Mouse (Mus musculus) kidney, embryonic 14.5 days (tissue): ENCODE measurements at regions not wholly inside any gene's neighbourhood (a gene's known extent, or its start where the extent isn't known, plus 50 kb on each side); places are given as distances from the start of the nearest gene placed in this dataset.
A peak's percentile ranks its signal among the peaks of the same experiment; 100 is the strongest.

Source experiments
- ATAC-seq: fragments of 200-750 bp; cut with Nextera tagmentation; 2 replicates; pipeline ENCODE4 v1.8.0; 2017; ENCODE audit warnings: moderate number of reproducible peaks, mild to moderate bottlenecking, moderate TSS enrichment, moderate library complexity; ENCODE audit not compliant: low FRiP score, low TSS enrichment
- H3K27ac ChIP-seq: fragments of 300-500 bp; sonication (generic); 2 replicates; pipeline ENCODE4 v1.5.1; 2014; ENCODE audit warnings: low read depth, mild to moderate bottlenecking, low read length, moderate library complexity, mixed read lengths
- H3K27me3 ChIP-seq: fragments of 300-500 bp; sonication (generic); 2 replicates; pipeline ENCODE4 v1.6.1; 2014; ENCODE audit warnings: mild to moderate bottlenecking, low read length; ENCODE audit not compliant: control insufficient read depth, insufficient read depth
- H3K36me3 ChIP-seq: fragments of 300-500 bp; sonication (generic); 2 replicates; pipeline ENCODE4 v1.6.1; 2014; ENCODE audit warnings: low read length, mixed read lengths; ENCODE audit not compliant: control insufficient read depth, insufficient read depth
- H3K4me1 ChIP-seq: fragments of 300-500 bp; sonication (generic); 2 replicates; pipeline ENCODE4 v1.6.1; 2014; ENCODE audit warnings: low read length, mixed read lengths; ENCODE audit not compliant: control insufficient read depth, insufficient read depth
- H3K4me2 ChIP-seq: fragments of 300-500 bp; sonication (generic); replicated peaks from 2 replicates; pipeline ENCODE4 v1.6.1; 2014; ENCODE audit warnings: low read depth, mild to moderate bottlenecking, low read length
- H3K4me3 ChIP-seq: fragments of 300-500 bp; sonication (generic); 2 replicates; pipeline ENCODE4 v1.5.1; 2014; ENCODE audit warnings: mild to moderate bottlenecking, low read length
- H3K9ac ChIP-seq: fragments of 300-500 bp; sonication (generic); 2 replicates; pipeline ENCODE4 v1.6.1; 2014; ENCODE audit warnings: low read depth, mild to moderate bottlenecking, low read length, moderate library complexity
- H3K9me3 ChIP-seq: fragments of 300-500 bp; sonication (generic); 2 replicates; pipeline ENCODE4 v1.6.1; 2016; ENCODE audit warnings: low read length; ENCODE audit not compliant: control insufficient read depth
- WGBS: fragments of 180-500 bp; shearing (Covaris S2); extraction: QIAGEN DNeasy Blood & Tissue Kit; methylation state at CpG from one replicate; pipeline ENCODE4 v1.1.7; 2014; 5-methylcytosine and 5-hydroxymethylcytosine counted together

DNA sequence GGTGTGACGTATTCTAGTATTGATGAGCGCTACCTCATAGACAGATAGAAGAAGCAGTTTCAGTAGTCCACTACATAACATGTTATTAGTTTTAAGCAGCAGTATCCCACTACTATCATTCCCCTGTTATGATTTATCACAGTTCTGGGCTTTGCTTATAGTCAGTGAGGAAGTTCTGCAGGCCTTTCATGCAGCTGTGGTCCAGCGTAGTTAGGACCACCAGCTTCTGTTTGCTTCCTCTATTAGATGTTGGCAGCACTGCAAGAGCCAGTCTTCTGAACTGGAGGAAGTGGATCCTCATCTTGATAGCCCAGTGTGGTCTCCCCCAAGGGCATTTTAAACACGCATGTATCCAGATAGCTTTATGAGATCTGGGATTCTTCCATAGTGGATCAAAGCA, 147.4 kb upstream of the Trib2 start:
- no peak overlapping the region for H3K4me3 ChIP-seq
- H3K9me3 ChIP-seq, result no peaks in the 10 kb centered on the region
- H3K4me2 ChIP-seq, result no peak overlapping the region
- WGBS, result 86% methylated on average over 4 of the region's 4 CpGs
- H3K27ac ChIP-seq, result no peak overlapping the region
- H3K4me1 ChIP-seq, result no peaks in the 10 kb centered on the region
- no peak overlapping the region for H3K9ac ChIP-seq
- no peak for ATAC-seq
- H3K27me3 ChIP-seq, result no peaks in the 10 kb centered on the region
- H3K36me3 ChIP-seq, result no peaks in the 10 kb centered on the region

DNA sequence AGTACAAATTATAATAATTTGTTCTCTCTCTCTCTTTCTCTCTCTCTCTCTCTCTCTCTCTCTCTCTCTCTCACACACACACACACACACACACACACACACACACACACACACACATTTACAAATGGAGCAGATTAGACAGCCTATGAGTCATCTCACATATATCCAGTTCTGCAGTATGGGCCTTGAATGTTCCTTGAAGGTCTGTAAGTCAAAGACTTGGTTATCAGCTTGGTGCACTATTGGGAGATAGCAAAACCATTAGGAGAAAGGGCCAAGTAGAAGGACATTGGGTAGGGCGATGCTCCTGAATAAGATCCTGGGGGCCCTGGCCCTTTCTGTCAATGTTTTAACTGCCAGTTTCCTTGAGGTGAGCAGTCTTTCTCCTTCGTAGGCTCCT, 145.1 kb upstream of the Trib2 start:
- Histone ChIP-seq H3K9me3 (no peaks in the 10 kb centered on the region), H3K27me3 (no peaks in the 10 kb centered on the region), H3K4me3 (no peak overlapping the region), H3K4me2 (no peak overlapping the region), H3K27ac (no peak overlapping the region), H3K4me1 (no peaks in the 10 kb centered on the region), H3K9ac (no peak overlapping the region), H3K36me3 (no peaks in the 10 kb centered on the region)
- no peak for ATAC-seq
- 82% methylated on average over 2 of the region's 2 CpGs for WGBS

DNA sequence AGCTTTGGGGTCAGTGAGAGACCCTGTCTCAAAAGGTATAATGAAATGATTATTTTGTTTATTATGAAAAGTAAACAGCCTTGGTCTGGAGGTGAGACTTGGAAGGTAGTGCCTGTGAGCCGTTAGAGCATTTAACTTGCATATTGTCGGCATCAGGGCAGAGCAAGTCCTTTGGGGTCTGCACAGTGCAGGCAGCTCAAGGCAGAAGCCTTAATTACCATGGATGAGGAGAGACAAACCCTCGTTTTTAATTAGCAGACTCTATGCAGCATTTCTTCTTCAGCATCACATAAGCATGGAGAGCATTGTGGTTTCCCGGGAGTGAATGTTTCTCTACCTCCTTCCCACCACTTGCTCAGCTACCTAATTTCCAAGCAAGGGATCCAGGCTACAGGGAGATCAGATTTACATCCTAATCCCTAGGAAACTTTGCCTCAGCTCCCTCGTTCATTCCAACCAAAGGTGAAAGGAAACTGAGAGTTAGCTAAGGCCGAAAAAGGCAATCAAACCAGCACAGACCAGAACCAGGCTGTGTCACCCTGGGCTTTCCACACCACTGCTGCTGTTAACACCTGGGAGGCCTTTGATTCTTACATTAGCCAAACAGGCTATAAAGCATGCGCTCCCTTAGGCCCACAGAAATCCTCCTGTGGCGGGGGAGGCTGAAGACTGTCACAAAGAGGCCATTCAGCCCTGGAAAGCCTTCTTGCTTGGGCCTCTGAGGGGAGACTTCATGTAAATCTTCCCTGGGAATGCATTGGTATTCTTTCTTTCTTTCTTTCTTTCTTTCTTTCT, 120.9 kb upstream of the Trib2 start:
- peak; percentile 89 for ATAC-seq
- Histone ChIP-seq H3K4me1 (no peaks in the 10 kb centered on the region), H3K9ac (no peak overlapping the region), H3K4me3 (no peak overlapping the region), H3K9me3 (no peaks in the 10 kb centered on the region), H3K27me3 (no peaks in the 10 kb centered on the region), H3K4me2 (no peak overlapping the region), H3K27ac (no peak overlapping the region), H3K36me3 (no peaks in the 10 kb centered on the region)
- WGBS, result 24% methylated on average over 8 of the region's 8 CpGs

GRCm38 (mm10) chr12:15932067-15932466, 115.3 kb upstream of the Trib2 start:
- no peak for ATAC-seq
- Histone ChIP-seq H3K27me3 (no peaks in the 10 kb centered on the region), H3K9me3 (no peaks in the 10 kb centered on the region), H3K4me1 (no peaks in the 10 kb centered on the region), H3K36me3 (no peaks in the 10 kb centered on the region), H3K9ac (no peak overlapping the region), H3K4me3 (no peak overlapping the region), H3K27ac (no peak overlapping the region), H3K4me2 (no peak overlapping the region)
- 73% methylated on average over 4 of the region's 4 CpGs for WGBS

DNA sequence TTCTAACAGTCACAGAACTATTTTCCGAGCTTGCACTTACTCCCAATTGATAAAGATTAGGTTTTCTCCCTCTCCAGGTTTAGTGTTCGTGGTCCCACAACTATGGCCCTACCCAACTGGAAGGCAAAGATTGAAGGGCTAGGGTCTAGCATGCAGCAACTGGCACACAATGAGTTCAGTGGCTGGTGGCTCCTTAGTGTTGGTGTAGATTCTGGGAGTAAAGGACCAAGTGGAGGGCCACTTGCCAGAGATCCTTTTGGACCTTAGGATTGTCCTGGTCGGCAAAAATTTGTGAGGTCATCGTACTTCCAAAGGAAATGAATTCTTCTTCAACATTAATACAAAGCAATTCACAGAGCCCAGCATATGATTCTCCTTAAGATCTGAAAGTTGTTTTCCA, 114.8 kb upstream of the Trib2 start:
- Histone ChIP-seq H3K9me3 (no peaks in the 10 kb centered on the region), H3K4me2 (no peak overlapping the region), H3K36me3 (no peaks in the 10 kb centered on the region), H3K4me1 (no peaks in the 10 kb centered on the region), H3K27ac (no peak overlapping the region), H3K27me3 (no peaks in the 10 kb centered on the region), H3K4me3 (no peak overlapping the region), H3K9ac (no peak overlapping the region)
- no peak for ATAC-seq
- whole genome bisulfite sequencing, result 93% methylated on average over 4 of the region's 4 CpGs

DNA sequence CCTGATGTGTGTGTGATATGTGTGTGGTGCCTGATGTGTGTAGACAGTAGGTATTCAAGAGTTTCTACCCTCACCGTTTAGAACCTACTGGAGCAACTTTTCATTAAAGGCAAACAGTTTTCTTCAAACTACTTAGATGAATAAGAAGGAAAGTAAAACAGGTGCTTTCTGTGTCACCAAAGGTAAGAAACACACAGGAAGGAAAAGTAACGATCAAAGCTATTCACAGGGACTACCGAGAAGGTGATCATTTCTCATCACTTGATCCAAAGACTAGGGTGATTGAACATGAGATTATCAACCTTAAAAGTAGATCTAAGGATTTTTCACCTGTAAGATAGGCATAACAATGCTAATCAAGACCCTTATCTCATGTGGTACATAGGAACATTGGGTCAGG, 113.4 kb upstream of the Trib2 start:
- Histone ChIP-seq H3K4me1 (no peaks in the 10 kb centered on the region), H3K4me2 (no peak overlapping the region), H3K4me3 (no peak overlapping the region), H3K9me3 (no peaks in the 10 kb centered on the region), H3K27me3 (no peaks in the 10 kb centered on the region), H3K27ac (no peak overlapping the region), H3K36me3 (no peaks in the 10 kb centered on the region), H3K9ac (no peak overlapping the region)
- ATAC-seq, result no peak
- 93% methylated on average over 3 of the region's 3 CpGs for WGBS

DNA sequence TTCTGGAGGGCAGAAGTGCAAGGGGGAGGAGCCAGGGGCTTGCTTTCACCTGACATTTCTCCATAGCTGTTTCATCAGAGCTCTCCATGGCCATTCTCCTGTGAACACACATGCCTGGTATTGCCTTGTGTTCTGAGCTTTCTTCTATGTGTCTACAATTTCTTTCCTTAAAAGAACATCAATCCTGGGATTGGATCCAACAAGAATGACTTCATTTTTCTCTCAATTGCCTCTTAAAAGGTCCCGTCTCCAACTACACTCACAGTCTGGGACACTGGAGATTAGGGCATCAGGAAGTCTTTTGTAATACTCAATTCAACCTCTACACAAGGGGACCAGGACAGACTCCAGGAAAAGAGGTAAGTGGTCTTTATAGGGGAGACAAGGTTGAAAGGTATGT, 112.8 kb upstream of the Trib2 start:
- Histone ChIP-seq H3K4me3 (no peak overlapping the region), H3K9ac (no peak overlapping the region), H3K36me3 (no peaks in the 10 kb centered on the region), H3K27ac (no peak overlapping the region), H3K27me3 (no peaks in the 10 kb centered on the region), H3K4me1 (no peaks in the 10 kb centered on the region), H3K4me2 (no peak overlapping the region), H3K9me3 (no peaks in the 10 kb centered on the region)
- ATAC-seq, result no peak
- WGBS, result 93% methylated on average over 1 of the region's 1 CpGs

- Histone ChIP-seq H3K4me1 (no peaks in the 10 kb centered on the region), H3K9me3 (no peaks in the 10 kb centered on the region), H3K4me3 (no peak overlapping the region), H3K27ac (no peak overlapping the region), H3K36me3 (no peaks in the 10 kb centered on the region), H3K9ac (no peak overlapping the region), H3K4me2 (no peak overlapping the region), H3K27me3 (no peaks in the 10 kb centered on the region)
- WGBS, result 67% methylated on average over 1 of the region's 1 CpGs
- ATAC-seq, result no peak
Measured at GRCm38 (mm10) chr12:15918291-15918690, 101.6 kb upstream of the Trib2 start.

- Histone ChIP-seq H3K36me3 (no peaks in the 10 kb centered on the region), H3K9me3 (no peaks in the 10 kb centered on the region), H3K27ac (no peak overlapping the region), H3K27me3 (no peaks in the 10 kb centered on the region), H3K4me3 (no peak overlapping the region), H3K4me1 (no peaks in the 10 kb centered on the region), H3K9ac (no peak overlapping the region), H3K4me2 (no peak overlapping the region)
- ATAC-seq, result no peak
- WGBS, result 83% methylated on average over 1 of the region's 1 CpGs
Measured at GRCm38 (mm10) chr12:15912959-15913358, 96.2 kb upstream of the Trib2 start.
